Comparison of ENCODE assay signal across 8 mouse cellular contexts in genomic region chr9:124312171-124313142, GRCm38 (mm10). TPM values are rescaled to one million over a fixed set of nuclear protein-coding genes. Genes with fewer than 3 reads are reported as not detected.
DNase-seq lines count a peak whose midpoint lies in the region; ATAC-seq lines count a peak whose summit lies in the region.

2010315B03Rik (minus strand) TSS chr9:124312696.

- peak; percentile 90 for DNase-seq in adipocyte (ENCODE audit: low spot score)
- DNase-seq in embryo, embryonic 10 days (ENCODE audit: low spot score), result peak; percentile 89
- peak; percentile 72 for DNase-seq in gastrocnemius, postnatal 10 days
- peak; percentile 93 for DNase-seq in induced T-regulatory cell, adult 2 months (ENCODE audit: low read depth)
- peak; percentile 82 to 91 for DNase-seq in left cerebral cortex, adult 9 months (ENCODE audit: low spot score in 2 of 2)
- DNase-seq in right cerebral cortex, postnatal 14 days, result peak; percentile 81
- DNase-seq in urinary bladder, postnatal 36 days (ENCODE audit: low spot score in 2 of 2), result peak; percentile 80 to 89

- peak; percentile 99 for ATAC-seq in megakaryocyte progenitor cell, adult 5-6 weeks (replicated peaks; ENCODE audit: poor library complexity)

RNA-seq across cellular contexts. Expression of gene 2010315B03Rik, which starts in this region (rescaled TPM):
- 10 to 100 TPM in 1 of 2 experiments, 1 to 10 TPM in 1; 9.6 to 12.6 TPM for total RNA-seq in gastrocnemius, postnatal 10 days (2021)
- 12.7 and 14.2 TPM in 2 replicates for total RNA-seq in megakaryocyte progenitor cell, adult 5-6 weeks (2015)
- 12.0 and 16.8 TPM in 2 replicates for total RNA-seq in megakaryocyte progenitor cell, adult 5-6 weeks (2017)

Comparison
In these comparisons a context has a peak if more than half of its experiments do, and no peak if none do; other contexts are left out.
1. Peak in every context shown above with its lines: DNase-seq and ATAC-seq.